Mouse (Mus musculus): ENCODE measurements around the gene Ly6g6e. TPM values are rescaled to one million over a fixed set of nuclear protein-coding genes. Genes with fewer than 3 reads are reported as not detected.

Ly6g6e gene
- polyA plus RNA-seq, 1 experiment from 2014 or later, result 1.6 TPM

DNA sequence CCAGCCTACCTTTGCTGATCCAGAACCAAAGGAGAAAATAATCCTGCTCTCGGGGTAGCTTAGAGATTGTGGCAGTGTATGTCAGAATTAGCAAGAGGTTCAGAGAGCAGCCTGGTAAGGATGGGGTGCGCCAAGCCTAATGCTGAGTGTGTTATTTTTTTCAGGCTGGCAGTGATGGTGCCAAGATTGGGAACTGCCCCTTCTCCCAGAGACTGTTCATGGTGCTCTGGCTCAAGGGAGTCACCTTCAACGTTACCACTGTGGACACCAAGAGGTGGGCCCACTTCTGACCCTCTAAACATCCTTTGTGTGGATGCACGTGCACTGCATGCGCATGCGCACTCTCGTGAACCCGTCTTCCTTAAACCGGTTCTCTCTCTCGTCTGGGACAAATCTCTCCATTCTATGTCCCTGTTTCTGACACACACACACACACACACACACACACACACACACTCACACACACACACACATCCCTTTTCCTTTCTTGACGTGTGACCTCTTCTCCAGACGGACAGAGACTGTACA is 24.4 kb upstream of the Ly6g6e start:
- Histone ChIP-seq H3K36me3 (peaks cover 51% of the 10 kb centered on the region), H3K4me3 (replicated peaks) (peak overlapping the region; percentile 66), H3K4me1 (peaks cover 53% of the 10 kb centered on the region), H3K27ac (peak overlapping the region; percentile 100), H3K4me2 (peak overlapping the region; percentile 88), H3K27me3 (no peaks in the 10 kb centered on the region), H3K9me3 (replicated peaks) (no peaks in the 10 kb centered on the region), H3K9ac (peak overlapping the region; percentile 83)
- 73% methylated on average over 12 of the region's 12 CpGs for WGBS
- ATAC-seq (replicated peaks; ENCODE audit: low FRiP score), result no peak

DNA sequence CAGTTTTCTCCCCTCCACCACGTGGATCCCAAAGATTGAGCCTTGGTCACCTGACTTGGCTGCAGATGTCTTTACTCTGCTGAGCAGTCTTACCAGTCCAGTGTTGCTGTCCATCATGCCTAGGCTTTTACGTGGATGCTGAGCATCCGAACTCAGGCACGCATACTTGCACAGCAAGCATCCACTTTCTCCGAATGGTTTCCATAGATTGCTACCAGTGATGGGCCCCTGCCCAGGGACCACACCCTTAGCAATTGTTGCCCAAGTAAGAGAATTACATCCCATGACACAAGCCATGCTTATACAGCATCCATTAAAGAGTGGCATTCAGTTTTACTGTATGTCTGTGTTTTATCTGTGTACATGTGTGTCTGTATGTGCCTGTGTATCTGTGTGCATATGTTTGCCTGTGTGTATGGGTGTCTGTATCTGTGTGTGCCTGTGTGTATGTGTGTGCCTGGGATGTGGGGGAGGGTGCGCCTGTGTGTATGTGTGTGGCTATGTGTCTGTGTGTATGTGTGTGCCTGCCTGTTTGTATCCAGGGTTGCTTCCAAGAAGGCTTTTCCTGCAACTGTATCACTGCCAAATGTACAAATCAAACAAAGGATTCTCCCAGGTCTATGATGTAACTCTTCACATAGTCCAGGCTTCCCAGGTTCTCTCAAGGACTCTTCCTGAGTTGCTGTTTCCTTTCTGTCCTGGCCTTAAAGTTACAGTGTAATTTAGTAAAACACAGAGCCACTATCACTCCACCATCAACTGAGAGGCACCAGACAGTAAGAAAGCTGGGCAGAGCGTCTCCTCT is 20.8 kb upstream of the Ly6g6e start:
- Histone ChIP-seq H3K4me1 (peaks cover 47% of the 10 kb centered on the region), H3K27me3 (no peaks in the 10 kb centered on the region), H3K27ac (no peak overlapping the region), H3K4me2 (no peak overlapping the region), H3K9me3 (replicated peaks) (no peaks in the 10 kb centered on the region), H3K4me3 (replicated peaks) (no peak overlapping the region), H3K36me3 (peaks cover 65% of the 10 kb centered on the region), H3K9ac (no peak overlapping the region)
- WGBS, result 93% methylated on average over 7 of the region's 7 CpGs
- no peak for ATAC-seq (replicated peaks; ENCODE audit: low FRiP score)

DNA sequence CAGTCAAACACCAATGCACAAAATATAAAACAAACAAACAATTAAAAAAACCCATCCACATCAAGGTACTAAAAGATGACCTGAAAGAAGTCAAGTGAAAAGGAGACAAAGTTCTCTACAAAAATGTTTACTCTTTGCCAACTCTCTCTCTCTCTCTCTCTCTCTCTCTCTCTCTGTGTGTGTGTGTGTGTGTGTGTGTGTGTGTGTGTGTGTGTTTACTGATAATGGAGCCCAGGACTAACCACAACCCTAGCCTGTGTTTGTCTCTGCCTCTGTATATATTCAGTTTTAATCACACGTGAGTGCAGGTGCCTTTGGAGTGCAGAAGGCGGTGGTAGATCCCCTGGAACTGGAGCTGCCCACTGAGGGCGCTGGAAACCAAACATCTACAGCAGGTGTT is 19.6 kb upstream of the Ly6g6e start:
- Histone ChIP-seq H3K27ac (no peak overlapping the region), H3K4me3 (replicated peaks) (no peak overlapping the region), H3K4me2 (no peak overlapping the region), H3K4me1 (peaks cover 50% of the 10 kb centered on the region), H3K27me3 (no peaks in the 10 kb centered on the region), H3K9ac (no peak overlapping the region), H3K9me3 (replicated peaks) (no peaks in the 10 kb centered on the region), H3K36me3 (peaks cover 77% of the 10 kb centered on the region)
- WGBS, result 85% methylated on average over 3 of the region's 3 CpGs
- no peak for ATAC-seq (replicated peaks; ENCODE audit: low FRiP score)

DNA sequence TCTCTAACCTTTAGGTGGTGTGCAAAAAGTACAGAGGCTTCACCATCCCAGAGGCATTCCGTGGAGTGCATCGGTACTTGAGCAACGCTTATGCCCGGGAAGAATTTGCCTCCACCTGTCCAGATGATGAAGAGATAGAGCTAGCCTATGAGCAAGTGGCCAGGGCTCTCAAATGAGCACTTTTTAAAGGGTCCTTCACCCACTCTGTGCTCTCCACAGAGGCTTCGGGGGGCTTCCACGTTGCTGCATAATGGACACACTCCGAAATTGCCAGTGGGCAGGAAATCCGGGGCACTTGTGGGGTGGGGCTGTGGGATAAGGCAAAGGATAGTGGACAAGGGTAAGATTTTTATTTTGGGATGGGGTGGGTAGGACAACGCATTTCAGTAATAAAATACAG is 18.4 kb upstream of the Ly6g6e start:
- Histone ChIP-seq H3K36me3 (peaks cover 78% of the 10 kb centered on the region), H3K27ac (peak overlapping the region; percentile 97), H3K9ac (no peak overlapping the region), H3K4me2 (peak overlapping the region; percentile 74), H3K4me1 (peaks cover 41% of the 10 kb centered on the region), H3K9me3 (replicated peaks) (no peaks in the 10 kb centered on the region), H3K27me3 (no peaks in the 10 kb centered on the region), H3K4me3 (replicated peaks) (peak overlapping the region; percentile 83)
- 61% methylated on average over 9 of the region's 9 CpGs for WGBS
- ATAC-seq (replicated peaks; ENCODE audit: low FRiP score), result no peak

DNA sequence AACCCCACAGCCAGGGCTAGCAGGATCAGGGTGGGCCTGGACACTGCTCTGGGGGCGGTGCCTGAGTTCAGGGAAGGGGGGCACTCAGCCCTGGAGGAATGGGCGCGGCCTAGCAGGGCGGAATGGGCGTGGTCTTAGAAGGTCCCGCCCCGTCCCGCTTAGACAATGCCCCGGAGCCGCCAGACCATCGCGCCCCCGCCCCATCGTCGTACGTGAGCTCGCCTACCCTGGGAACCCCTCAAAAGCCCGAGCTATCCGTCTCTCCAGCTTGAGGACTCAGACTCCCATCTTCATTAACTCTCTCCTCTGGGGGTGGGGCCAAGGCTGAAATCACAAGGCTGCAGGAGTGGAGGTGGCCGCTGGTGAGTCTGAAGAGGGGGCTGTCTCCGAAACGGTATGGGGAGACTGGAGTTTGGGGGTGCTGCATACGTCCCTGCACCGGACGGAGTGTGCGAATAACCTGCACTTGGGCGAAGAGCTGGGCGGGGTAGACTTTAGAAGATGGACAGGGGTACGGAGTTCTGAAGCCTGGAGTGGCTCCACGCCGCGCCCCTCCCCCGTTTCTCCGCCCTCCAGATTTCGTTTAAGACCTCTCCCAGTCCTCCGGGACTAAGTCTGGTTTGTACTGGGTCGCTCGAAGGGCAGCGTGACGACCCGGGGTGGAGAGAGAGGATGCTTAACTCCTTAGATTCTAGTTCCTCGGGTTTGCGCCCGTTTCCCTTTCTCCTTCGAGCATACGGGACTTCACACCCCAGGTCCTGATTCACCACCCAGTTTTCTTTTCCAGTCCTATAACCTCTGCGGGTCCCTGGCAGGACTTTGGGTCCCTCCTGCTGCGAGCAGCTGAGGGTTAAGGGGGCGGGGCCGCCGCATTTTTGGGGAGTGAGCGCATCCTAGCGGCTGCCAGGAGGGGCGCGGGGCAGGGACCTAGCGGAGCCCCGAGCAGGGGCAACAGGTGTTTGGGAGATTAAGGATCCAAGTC is 17.5 kb upstream of the Ly6g6e start, which contains the start of gene Ddah2:
Gene Ddah2, plus strand, starts transcription at position 125 of the 982 bp plus-strand sequence.
- H3K36me3 ChIP-seq, result peaks cover 71% of the 10 kb centered on the region
- peak; percentile 93 for ATAC-seq (replicated peaks; ENCODE audit: low FRiP score)
- H3K27me3 ChIP-seq, result no peaks in the 10 kb centered on the region
- H3K4me3 ChIP-seq (replicated peaks), result peak within 1 kb of the TSS; percentile 83
- H3K9ac ChIP-seq, result peak within 1 kb of the TSS; percentile 86
- under 1% methylated on average over 57 of the region's 57 CpGs for WGBS
- H3K4me1 ChIP-seq, result peaks cover 43% of the 10 kb centered on the region
- H3K4me2 ChIP-seq, result peak within 1 kb of the TSS; percentile 74
- peak within 1 kb of the TSS; percentile 97 for H3K27ac ChIP-seq
- H3K9me3 ChIP-seq (replicated peaks), result no peaks in the 10 kb centered on the region

DNA sequence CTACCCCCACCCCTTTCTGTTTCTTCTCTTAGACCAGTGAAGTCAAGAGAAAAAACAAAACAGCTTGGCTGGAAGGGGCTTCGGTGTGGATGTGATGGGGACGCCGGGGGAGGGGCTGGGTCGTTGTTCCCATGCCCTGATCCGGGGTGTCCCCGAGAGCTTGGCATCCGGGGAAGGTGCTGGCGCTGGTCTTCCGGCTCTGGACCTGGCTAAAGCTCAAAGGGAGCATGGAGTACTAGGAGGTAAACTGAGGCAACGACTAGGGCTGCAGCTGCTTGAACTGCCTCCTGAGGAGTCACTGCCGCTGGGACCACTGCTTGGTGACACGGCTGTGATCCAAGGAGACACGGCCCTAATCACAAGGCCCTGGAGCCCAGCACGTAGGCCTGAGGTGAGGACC is 16.6 kb upstream of the Ly6g6e start:
- H3K4me3 ChIP-seq (replicated peaks), result peak overlapping the region; percentile 83
- peaks cover 63% of the 10 kb centered on the region for H3K36me3 ChIP-seq
- H3K9ac ChIP-seq, result peak overlapping the region; percentile 86
- peak overlapping the region; percentile 97 for H3K27ac ChIP-seq
- no peak for ATAC-seq (replicated peaks; ENCODE audit: low FRiP score)
- 24% methylated on average over 14 of the region's 14 CpGs for WGBS
- no peaks in the 10 kb centered on the region for H3K9me3 ChIP-seq (replicated peaks)
- H3K4me2 ChIP-seq, result peak overlapping the region; percentile 74
- no peaks in the 10 kb centered on the region for H3K27me3 ChIP-seq
- H3K4me1 ChIP-seq, result peaks cover 52% of the 10 kb centered on the region

DNA sequence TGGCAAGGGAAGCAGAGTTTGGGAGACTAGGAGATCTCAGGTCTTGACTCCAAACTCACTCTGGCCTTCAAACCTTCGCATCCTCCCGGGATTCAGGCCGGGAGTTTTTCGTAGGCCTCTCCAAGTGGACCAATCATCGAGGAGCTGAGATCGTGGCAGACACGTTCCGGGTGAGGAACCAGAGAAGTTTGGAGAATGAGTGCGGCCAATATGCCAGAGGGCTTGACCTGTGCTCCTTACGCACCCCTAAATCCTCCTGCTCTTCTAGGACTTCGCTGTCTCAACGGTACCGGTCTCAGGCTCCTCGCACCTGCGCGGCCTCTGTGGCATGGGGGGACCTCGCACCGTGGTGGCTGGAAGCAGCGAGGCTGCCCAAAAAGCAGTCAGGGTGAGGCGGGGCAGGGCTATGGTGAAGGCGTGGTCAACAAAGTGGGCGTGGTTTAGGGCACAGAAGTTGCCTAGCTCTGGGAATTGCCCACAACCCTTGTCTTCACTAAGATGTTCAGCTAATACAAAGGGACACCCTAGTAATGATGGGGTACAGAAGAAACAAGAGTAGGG is 15.9 kb upstream of the Ly6g6e start:
- Histone ChIP-seq H3K4me3 (replicated peaks) (peak overlapping the region; percentile 83), H3K27me3 (peaks cover 4% of the 10 kb centered on the region; the same call in 1 of the 2 replicates), H3K36me3 (peaks cover 56% of the 10 kb centered on the region), H3K9ac (peak overlapping the region; percentile 86; the same call in 1 of the 2 replicates), H3K4me1 (peaks cover 57% of the 10 kb centered on the region), H3K4me2 (peak overlapping the region; percentile 74), H3K27ac (no peak overlapping the region), H3K9me3 (replicated peaks) (no peaks in the 10 kb centered on the region)
- WGBS, result 55% methylated on average over 22 of the region's 22 CpGs
- no peak for ATAC-seq (replicated peaks; ENCODE audit: low FRiP score)

DNA sequence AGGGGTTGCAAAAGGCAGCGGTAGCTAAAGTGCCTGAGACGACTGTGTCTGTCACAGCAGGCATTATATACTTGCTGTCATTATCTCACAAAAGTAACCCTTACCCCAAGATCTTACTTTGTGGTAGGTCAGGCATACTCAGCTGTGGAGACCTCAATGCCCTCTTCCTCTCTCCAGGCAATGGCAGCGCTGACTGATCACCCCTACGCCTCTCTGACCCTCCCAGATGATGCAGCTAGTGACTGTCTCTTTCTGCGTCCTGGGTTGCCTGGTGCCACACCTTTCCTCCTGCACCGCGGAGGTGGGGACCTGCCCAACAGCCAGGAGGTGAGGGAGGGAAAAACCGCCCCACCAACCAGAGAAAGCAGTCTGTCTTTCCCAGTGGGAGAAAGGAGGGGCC is 15.4 kb upstream of the Ly6g6e start:
- peaks cover 51% of the 10 kb centered on the region for H3K36me3 ChIP-seq
- ATAC-seq (replicated peaks; ENCODE audit: low FRiP score), result no peak
- peaks cover 58% of the 10 kb centered on the region for H3K4me1 ChIP-seq
- H3K9ac ChIP-seq, result no peak overlapping the region
- no peaks in the 10 kb centered on the region for H3K9me3 ChIP-seq (replicated peaks)
- no peak overlapping the region for H3K4me3 ChIP-seq (replicated peaks)
- peak overlapping the region; percentile 74 for H3K4me2 ChIP-seq
- H3K27me3 ChIP-seq, result peaks cover 9% of the 10 kb centered on the region; the same call in 1 of the 2 replicates
- H3K27ac ChIP-seq, result no peak overlapping the region
- WGBS, result 80% methylated on average over 8 of the region's 8 CpGs

DNA sequence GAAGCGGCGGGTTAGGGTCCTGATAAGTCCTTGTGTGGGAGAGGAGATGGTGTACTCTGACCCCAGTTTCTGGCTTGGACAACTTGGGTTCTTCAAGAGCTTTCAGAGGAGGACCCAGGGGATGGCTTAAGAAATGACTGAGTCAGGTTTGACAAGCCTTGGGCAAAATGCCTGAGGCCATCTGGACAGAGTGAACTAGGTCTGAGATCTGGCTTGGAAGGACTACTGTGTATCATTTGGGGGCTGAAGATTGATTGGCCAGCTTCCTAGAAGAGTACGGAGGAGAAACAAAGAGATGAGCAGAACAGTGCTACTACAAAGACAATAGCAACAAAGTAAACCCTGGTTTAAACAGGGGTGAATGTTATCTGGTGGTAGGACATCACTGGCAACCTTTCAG is 13.2 kb upstream of the Ly6g6e start:
- Histone ChIP-seq H3K9me3 (replicated peaks) (no peaks in the 10 kb centered on the region), H3K27me3 (peaks cover 22% of the 10 kb centered on the region), H3K27ac (no peak overlapping the region), H3K4me2 (no peak overlapping the region), H3K4me3 (replicated peaks) (no peak overlapping the region), H3K9ac (no peak overlapping the region), H3K36me3 (peaks cover 30% of the 10 kb centered on the region), H3K4me1 (peaks cover 52% of the 10 kb centered on the region)
- WGBS, result 85% methylated on average over 3 of the region's 3 CpGs
- ATAC-seq (replicated peaks; ENCODE audit: low FRiP score), result no peak

DNA sequence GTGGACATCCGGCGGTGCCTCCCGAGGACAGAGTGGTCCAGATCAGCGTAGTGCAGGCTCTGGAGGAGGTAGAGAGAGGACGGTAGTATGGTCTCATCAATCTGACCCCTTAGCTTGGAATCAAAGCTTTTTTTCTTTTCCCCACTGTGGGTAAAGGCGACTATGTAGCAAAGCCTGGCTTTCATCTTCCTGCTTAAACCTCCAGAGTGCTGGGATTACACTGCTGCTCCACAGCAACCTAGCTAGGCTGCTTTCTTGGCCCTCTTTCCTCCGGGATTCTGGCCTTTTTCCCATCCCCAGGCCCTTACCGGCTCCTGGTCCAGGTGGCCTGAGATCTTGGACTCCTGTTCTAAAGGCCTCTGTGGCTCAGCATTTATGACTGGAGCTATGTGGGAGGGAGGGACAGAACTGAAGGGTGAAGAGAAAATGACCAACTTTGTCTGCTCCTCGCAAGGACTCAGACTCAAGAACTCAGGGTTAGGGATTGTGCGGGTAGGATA is 12.3 kb upstream of the Ly6g6e start:
- Histone ChIP-seq H3K9me3 (replicated peaks) (no peaks in the 10 kb centered on the region), H3K4me2 (peak overlapping the region; percentile 76), H3K36me3 (peaks cover 30% of the 10 kb centered on the region), H3K4me1 (peaks cover 48% of the 10 kb centered on the region), H3K4me3 (replicated peaks) (peak overlapping the region; percentile 37), H3K9ac (no peak overlapping the region), H3K27me3 (peaks cover 22% of the 10 kb centered on the region), H3K27ac (peak overlapping the region; percentile 78)
- WGBS, result 33% methylated on average over 10 of the region's 10 CpGs
- no peak for ATAC-seq (replicated peaks; ENCODE audit: low FRiP score)

All from kidney, embryonic 15.5 days (tissue).